Mouse (Mus musculus): ENCODE data around the gene Utp14b. TPM values are rescaled to one million over a fixed set of nuclear protein-coding genes. Genes with fewer than 3 reads are reported as not detected.

Utp14b gene
- polyA plus RNA-seq, 1 experiment from 2014 or later = 3.7 TPM

Other genes with a start within 250 kb of the Utp14b start
- 137 and 139 TPM in 2 replicates for gene Farsb, start 169.1 kb upstream of the Utp14b start, polyA plus RNA-seq (2015; fragmentation: Nextera tagmentation; extraction: Ambion mirVana)
- gene Mogat1, start 147.0 kb upstream of the Utp14b start, polyA plus RNA-seq (2015; fragmentation: Nextera tagmentation; extraction: Ambion mirVana) = 0.47 TPM in 1 of 2 replicates, not detected in the other
- 0.57 and 1.1 TPM in 2 replicates for gene BC035947, start 145.9 kb upstream of the Utp14b start, polyA plus RNA-seq (2015; fragmentation: Nextera tagmentation; extraction: Ambion mirVana)
- 70.2 and 71.6 TPM in 2 replicates for gene Acsl3, start 213 bp upstream of the Utp14b start, polyA plus RNA-seq (2015; fragmentation: Nextera tagmentation; extraction: Ambion mirVana)
- 7.3 and 7.7 TPM in 2 replicates for gene Kcne4, start 158.7 kb downstream of the Utp14b start, polyA plus RNA-seq (2015; fragmentation: Nextera tagmentation; extraction: Ambion mirVana)

All from kidney, embryonic 15.5 days (tissue).